Mouse (Mus musculus): Measurements from ENCODE around the gene Klf13. TPM values are rescaled to one million over a fixed set of nuclear protein-coding genes. Genes with fewer than 3 reads are reported as not detected.

Gene Klf13
- total RNA-seq, 2 experiments from 2014 or later = 46.9 to 60.1 TPM

- ATAC-seq (replicated peaks; ENCODE audit: low FRiP score, poor library complexity, severe bottlenecking) = no peak
These were observed 7.9 kb downstream of the Klf13 start for GRCm38 (mm10) chr7:63930766-63931165.

GRCm38 (mm10) chr7:63930132-63930531 lies 8.6 kb downstream of the Klf13 start:
- ATAC-seq (replicated peaks; ENCODE audit: low FRiP score, poor library complexity, severe bottlenecking) = 0 out of 2 replicates have a peak, but pooled peaks have one; percentile 28

GRCm38 (mm10) chr7:63929080-63929479 lies 9.6 kb downstream of the Klf13 start:
- ATAC-seq (replicated peaks; ENCODE audit: low FRiP score, poor library complexity, severe bottlenecking) = peak; percentile 58

GRCm38 (mm10) chr7:63927121-63927520 lies 11.6 kb downstream of the Klf13 start:
- ATAC-seq (replicated peaks; ENCODE audit: low FRiP score, poor library complexity, severe bottlenecking) = no peak

GRCm38 (mm10) chr7:63926492-63926891 lies 12.2 kb downstream of the Klf13 start:
- no peak for ATAC-seq (replicated peaks; ENCODE audit: low FRiP score, poor library complexity, severe bottlenecking)

GRCm38 (mm10) chr7:63925413-63926360 lies 13.0 kb downstream of the Klf13 start:
- ATAC-seq (replicated peaks; ENCODE audit: low FRiP score, poor library complexity, severe bottlenecking) = peak; percentile 49

GRCm38 (mm10) chr7:63924747-63925412 lies 13.8 kb downstream of the Klf13 start:
- no peak for ATAC-seq (replicated peaks; ENCODE audit: low FRiP score, poor library complexity, severe bottlenecking)

GRCm38 (mm10) chr7:63924151-63924550 lies 14.6 kb downstream of the Klf13 start:
- ATAC-seq (replicated peaks; ENCODE audit: low FRiP score, poor library complexity, severe bottlenecking) = no peak

- ATAC-seq (replicated peaks; ENCODE audit: low FRiP score, poor library complexity, severe bottlenecking) = no peak
These were observed 15.7 kb downstream of the Klf13 start for GRCm38 (mm10) chr7:63922975-63923374.

GRCm38 (mm10) chr7:63922571-63922970 lies 16.1 kb downstream of the Klf13 start:
- ATAC-seq (replicated peaks; ENCODE audit: low FRiP score, poor library complexity, severe bottlenecking) = no peak; the same call in 1 of the 2 replicates

- no peak for ATAC-seq (replicated peaks; ENCODE audit: low FRiP score, poor library complexity, severe bottlenecking)
These were observed 16.7 kb downstream of the Klf13 start for GRCm38 (mm10) chr7:63921909-63922562.

- peak; percentile 22; the same call in 1 of the 2 replicates for ATAC-seq (replicated peaks; ENCODE audit: low FRiP score, poor library complexity, severe bottlenecking)
These were observed 19.6 kb downstream of the Klf13 start for GRCm38 (mm10) chr7:63918771-63919768.

GRCm38 (mm10) chr7:63917693-63918092 lies 21.0 kb downstream of the Klf13 start:
- ATAC-seq (replicated peaks; ENCODE audit: low FRiP score, poor library complexity, severe bottlenecking) = no peak

GRCm38 (mm10) chr7:63916268-63916907 lies 22.3 kb downstream of the Klf13 start, which contains the start of gene E030018B13Rik:
Gene E030018B13Rik (plus strand): TSS chr7:63916857.
- no peak for ATAC-seq (replicated peaks; ENCODE audit: low FRiP score, poor library complexity, severe bottlenecking)

GRCm38 (mm10) chr7:63914891-63915290 lies 23.8 kb downstream of the Klf13 start:
- ATAC-seq (replicated peaks; ENCODE audit: low FRiP score, poor library complexity, severe bottlenecking) = no peak

- ATAC-seq (replicated peaks; ENCODE audit: low FRiP score, poor library complexity, severe bottlenecking) = no peak
These were observed 24.7 kb downstream of the Klf13 start for GRCm38 (mm10) chr7:63913724-63914692.

GRCm38 (mm10) chr7:63912924-63913723 lies 25.6 kb downstream of the Klf13 start:
- no peak for ATAC-seq (replicated peaks; ENCODE audit: low FRiP score, poor library complexity, severe bottlenecking)

Data from erythroid progenitor cell, adult 5-6 weeks (primary cell).